Mouse (Mus musculus) kidney, postnatal 0 days (tissue): ENCODE data around the gene Atp2a3. TPM values are rescaled to one million over a fixed set of nuclear protein-coding genes. Genes with fewer than 3 reads are reported as not detected.

Experiments used
- ATAC-seq: fragments of 200-750 bp; cut with Nextera tagmentation; replicated peaks from 2 replicates; pipeline ENCODE4 v1.8.0; 2017; ENCODE audit warnings: low read depth, moderate number of reproducible peaks, moderate TSS enrichment, moderate library complexity; ENCODE audit not compliant: low FRiP score
- DNase-seq: peaks from one replicate; pipeline ENCODE4 v3.0.0-alpha.2; 2016; ENCODE audit warnings: low spot score
- H3K27ac ChIP-seq: fragments of 300-500 bp; sonication (generic); 2 replicates; pipeline ENCODE4 v1.5.1; 2014; ENCODE audit warnings: mild to moderate bottlenecking
- H3K27me3 ChIP-seq: fragments of 300-500 bp; sonication (generic); 2 replicates; pipeline ENCODE4 v1.6.1; 2014; ENCODE audit warnings: low read length, mixed read lengths; ENCODE audit not compliant: insufficient read depth
- H3K36me3 ChIP-seq: fragments of 300-500 bp; sonication (generic); 2 replicates; pipeline ENCODE4 v1.6.1; 2014; ENCODE audit warnings: low read length, mixed read lengths; ENCODE audit not compliant: insufficient read depth
- H3K4me1 ChIP-seq: fragments of 300-500 bp; sonication (generic); replicated peaks from 2 replicates; pipeline ENCODE4 v1.6.1; 2014; ENCODE audit warnings: antibody characterized with exemption, low read length, mixed read lengths; ENCODE audit not compliant: insufficient read depth
- H3K4me2 ChIP-seq: fragments of 300-500 bp; sonication (generic); 2 replicates; pipeline ENCODE4 v1.6.1; 2014; ENCODE audit warnings: mild to moderate bottlenecking, low read length, moderate library complexity, mixed read lengths
- H3K4me3 ChIP-seq: fragments of 300-500 bp; sonication (generic); replicated peaks from 2 replicates; pipeline ENCODE4 v1.5.1; 2014; ENCODE audit warnings: low read depth, low read length
- H3K9ac ChIP-seq: fragments of 300-500 bp; sonication (generic); 2 replicates; pipeline ENCODE4 v1.6.1; 2014; ENCODE audit warnings: low read depth, low read length
- H3K9me3 ChIP-seq: fragments of 300-500 bp; sonication (generic); replicated peaks from 2 replicates; pipeline ENCODE4 v1.6.1; 2016; ENCODE audit warnings: low read length, inconsistent platforms, mixed read lengths
- CTCF ChIP-seq: IDR thresholded peaks from 2 replicates; pipeline ENCODE4 v1.5.1; 2016; ENCODE audit warnings: antibody characterized with exemption, low read depth, mild to moderate bottlenecking, moderate library complexity
- WGBS: fragments of 180-500 bp; shearing (Covaris S2); extraction: QIAGEN DNeasy Blood & Tissue Kit; methylation state at CpG from one replicate; pipeline ENCODE4 v1.1.7; 2014; 5-methylcytosine and 5-hydroxymethylcytosine counted together
- microRNA-seq: library from miRNA; unstranded; fragments of <30 nt; microRNA quantifications from one replicate; pipeline ENCODE4, GENCODE M21; 2016
- polyA plus RNA-seq: library from polyadenylated mRNA; unstranded; fragments of >200 nt; fragmentation: Nextera tagmentation; extraction: Ambion mirVana; gene quantifications from 2 replicates; pipeline ENCODE4 v1.2.1, GENCODE M21; 2015

Gene Atp2a3
- polyA plus RNA-seq, 1 experiment from 2014 or later: 9.9 TPM

- DNase-seq (no peak), ATAC-seq (no peak)
- H3K4me1 ChIP-seq: no peaks in the 10 kb centered on the region
- WGBS: 53% methylated on average over 3 of the region's 3 CpGs
- H3K9ac ChIP-seq: no peak overlapping the region
- H3K36me3 ChIP-seq: no peaks in the 10 kb centered on the region
- no peak overlapping the region for H3K4me3 ChIP-seq
- H3K27ac ChIP-seq: no peak overlapping the region
- H3K4me2 ChIP-seq: no peak overlapping the region
- no peak for TF ChIP-seq CTCF
- H3K9me3 ChIP-seq: no peaks in the 10 kb centered on the region
- no peaks in the 10 kb centered on the region for H3K27me3 ChIP-seq
Measured at GRCm38 (mm10) chr11:73037691-73038090, 76.7 kb downstream of the Atp2a3 start.

GRCm38 (mm10) chr11:73039102-73039799 lies 78.3 kb downstream of the Atp2a3 start:
- ATAC-seq: 0 out of 2 replicates have a peak, but pooled peaks have one; percentile 66
- no peaks in the 10 kb centered on the region for H3K27me3 ChIP-seq
- no peak overlapping the region for H3K4me3 ChIP-seq
- DNase-seq: peak; percentile 90
- no peaks in the 10 kb centered on the region for H3K9me3 ChIP-seq
- peaks cover 7% of the 10 kb centered on the region; the same call in 1 of the 2 replicates for H3K4me1 ChIP-seq
- peak; percentile 96 for TF ChIP-seq CTCF
- H3K27ac ChIP-seq: no peak overlapping the region
- H3K9ac ChIP-seq: no peak overlapping the region
- H3K36me3 ChIP-seq: no peaks in the 10 kb centered on the region
- WGBS: 56% methylated on average over 9 of the region's 9 CpGs
- no peak overlapping the region for H3K4me2 ChIP-seq

Small RNAs within 50 kb of the gene (microRNA-seq; reads per million reads assigned to microRNA genes)
- not detected for gene Gm44467

Other genes with a start within 250 kb of the Atp2a3 start
- 7.2 and 7.3 TPM in 2 replicates for gene Cyb5d2, start 165.0 kb upstream of the Atp2a3 start, polyA plus RNA-seq
- 6.9 and 7.1 TPM in 2 replicates for gene Zzef1, start 164.9 kb upstream of the Atp2a3 start, polyA plus RNA-seq
- 2.4 and 2.6 TPM in 2 replicates for gene P2rx1, start 37.9 kb downstream of the Atp2a3 start, polyA plus RNA-seq
- 4.3 and 5.4 TPM in 2 replicates for gene Camkk1, start 57.8 kb downstream of the Atp2a3 start, polyA plus RNA-seq
- gene Ncbp3, start 86.6 kb downstream of the Atp2a3 start, polyA plus RNA-seq: 6.2 and 6.6 TPM in 2 replicates
- 0.14 and 0.22 TPM in 2 replicates for gene Itgae, start 129.4 kb downstream of the Atp2a3 start, polyA plus RNA-seq
- gene Haspin, start 177.1 kb downstream of the Atp2a3 start, polyA plus RNA-seq: 7.3 and 8.5 TPM in 2 replicates
- 1.3 and 1.6 TPM in 2 replicates for gene P2rx5, start 199.3 kb downstream of the Atp2a3 start, polyA plus RNA-seq
- gene Emc6, start 215.9 kb downstream of the Atp2a3 start, polyA plus RNA-seq: 182 and 187 TPM in 2 replicates
- 227 and 237 TPM in 2 replicates for gene Tax1bp3, start 215.9 kb downstream of the Atp2a3 start, polyA plus RNA-seq
- 21.7 and 22.8 TPM in 2 replicates for gene Ctns, start 237.9 kb downstream of the Atp2a3 start, polyA plus RNA-seq
- gene Shpk, start 238.3 kb downstream of the Atp2a3 start, polyA plus RNA-seq: 3.8 and 3.9 TPM in 2 replicates